Mouse (Mus musculus) myocyte (in vitro differentiated cells): Measurements from ENCODE around the gene Gm14137. TPM values are rescaled to one million over a fixed set of nuclear protein-coding genes. Genes with fewer than 3 reads are reported as not detected.
A peak's percentile ranks its signal among the peaks of the same experiment; 100 is the strongest.

Source experiments
- H3K27me3 ChIP-seq: one replicate; pipeline ENCODE4 v1.6.1; 2011; ENCODE audit not compliant: control insufficient read depth, insufficient read depth, insufficient read length
- H3K36me3 ChIP-seq: one replicate; pipeline ENCODE4 v1.6.1; 2011; ENCODE audit not compliant: control insufficient read depth, insufficient read depth
- H3K4me2 ChIP-seq: one replicate; pipeline ENCODE4 v1.6.1; 2011; ENCODE audit warnings: low read depth, control low read depth
- H3K4me3 ChIP-seq: one replicate; pipeline ENCODE4 v1.5.1; 2011; ENCODE audit warnings: mild to moderate bottlenecking, control low read depth, moderate library complexity
- H3K79me2 ChIP-seq: one replicate; pipeline ENCODE4 v1.6.1; 2011; ENCODE audit not compliant: control insufficient read depth, insufficient read depth
- H3ac ChIP-seq: one replicate; pipeline ENCODE4 v1.6.1; 2011; ENCODE audit not compliant: control insufficient read depth, insufficient read length
- CEBPB ChIP-seq: IDR thresholded peaks from 2 replicates; pipeline ENCODE4 v1.6.1; 2011; ENCODE audit warnings: mild to moderate bottlenecking, moderate library complexity; ENCODE audit not compliant: poor library complexity, insufficient read depth, severe bottlenecking
- E2F4 ChIP-seq: IDR thresholded peaks from one replicate; pipeline ENCODE4 v1.6.1; 2011; ENCODE audit warnings: mild to moderate bottlenecking, control low read depth, moderate library complexity; ENCODE audit not compliant: insufficient read depth
- MAX ChIP-seq: IDR thresholded peaks from one replicate; pipeline ENCODE4 v1.6.1; 2011; ENCODE audit warnings: low read depth, mild to moderate bottlenecking, control low read depth
- MYOD1 ChIP-seq, 3 experiments: IDR thresholded peaks; one replicate each; pipeline ENCODE4 v1.6.1; 2011; ENCODE audit warnings: control low read depth in 2 of 3, low read depth in 2 of 3, mild to moderate bottlenecking in 2 of 3, moderate library complexity in 1 of 3; ENCODE audit not compliant: insufficient read length in 2 of 3, control insufficient read depth in 1 of 3
- MYOG ChIP-seq, 3 experiments: IDR thresholded peaks; one replicate each; pipeline ENCODE4 v1.6.1; 2011; ENCODE audit warnings: control low read depth in 2 of 3, low read depth in 2 of 3, mild to moderate bottlenecking in 2 of 3; ENCODE audit not compliant: insufficient read length in 2 of 3, control insufficient read depth in 1 of 3, insufficient read depth in 1 of 3
- POLR2A ChIP-seq: IDR thresholded peaks from one replicate; pipeline ENCODE4 v1.6.1; 2011; ENCODE audit warnings: low read depth, mild to moderate bottlenecking, control low read depth, moderate library complexity; ENCODE audit not compliant: insufficient read length
- POLR2AphosphoS2 ChIP-seq: IDR thresholded peaks from one replicate; pipeline ENCODE4 v1.6.1; 2011; ENCODE audit warnings: low read depth, control low read depth; ENCODE audit not compliant: insufficient read length
- REST ChIP-seq: IDR thresholded peaks from one replicate; pipeline ENCODE4 v1.6.1; 2011; ENCODE audit warnings: mild to moderate bottlenecking, control low read depth, moderate library complexity; ENCODE audit not compliant: insufficient read depth, insufficient read length
- SRF ChIP-seq: IDR thresholded peaks from one replicate; pipeline ENCODE4 v1.6.1; 2011; ENCODE audit warnings: low read depth; ENCODE audit not compliant: control insufficient read depth, insufficient read length
- TCF12 ChIP-seq: IDR thresholded peaks from one replicate; pipeline ENCODE4 v1.6.1; 2011; ENCODE audit warnings: mild to moderate bottlenecking, control low read depth; ENCODE audit not compliant: poor library complexity, insufficient read depth, severe bottlenecking
- TCF3 ChIP-seq: IDR thresholded peaks from one replicate; pipeline ENCODE4 v1.6.1; 2011; ENCODE audit warnings: low read depth, control low read depth; ENCODE audit not compliant: insufficient read length
- USF1 ChIP-seq: IDR thresholded peaks from one replicate; pipeline ENCODE4 v1.6.1; 2011; ENCODE audit warnings: low read depth, mild to moderate bottlenecking, control low read depth, moderate library complexity
- polyA plus RNA-seq: library from polyadenylated mRNA; unstranded; fragments of >200 nt; fragmentation: generic; extraction: Trizol; gene quantifications from one replicate; pipeline ENCODE4 v1.2.1, GENCODE M21; 2012; ENCODE audit warnings: missing spikeins

Gene Gm14137
- 6.3 TPM for polyA plus RNA-seq

GRCm38 (mm10) chr2:119173991-119174651 lies at the start of gene Gm14137:
Gene Gm14137 (plus strand): TSS chr2:119174509.
- TF ChIP-seq POLR2AphosphoS2, result peak; percentile 38
- peak; percentile 37 for TF ChIP-seq MAX
- TF ChIP-seq REST, result no peak
- no peak for TF ChIP-seq SRF
- peak in 1 of 3 experiments; percentile 61 for TF ChIP-seq MYOD1 (IDR thresholded peaks at IDR 0.05; ENCODE audit: control insufficient read depth in 1 of 3, insufficient read length in 2 of 3, low read depth in 2 of 3)
- no peak for TF ChIP-seq TCF12
- peak; percentile 32 to 80 (median 38) for TF ChIP-seq MYOG (IDR thresholded peaks at IDR 0.05; ENCODE audit: control insufficient read depth in 1 of 3, insufficient read depth in 1 of 3, insufficient read length in 2 of 3, low read depth in 2 of 3)
- TF ChIP-seq TCF3, result peak; percentile 38
- TF ChIP-seq USF1, result peak; percentile 4
- TF ChIP-seq CEBPB, result peak; percentile 55
- TF ChIP-seq E2F4, result no peak
- TF ChIP-seq POLR2A, result peak; percentile 32
- peak within 1 kb of the TSS; percentile 80 for H3K4me2 ChIP-seq
- no peaks in the 10 kb centered on the region for H3K27me3 ChIP-seq
- no peak within 1 kb of the TSS for H3ac ChIP-seq
- peak within 1 kb of the TSS; percentile 29 for H3K4me3 ChIP-seq
- peaks cover 8% of the 10 kb centered on the region for H3K79me2 ChIP-seq
- no peaks in the 10 kb centered on the region for H3K36me3 ChIP-seq

- Histone ChIP-seq H3K4me2 (no peak overlapping the region), H3ac (no peak overlapping the region), H3K79me2 (no peaks in the 10 kb centered on the region), H3K4me3 (no peak overlapping the region), H3K27me3 (no peaks in the 10 kb centered on the region), H3K36me3 (peaks cover 56% of the 10 kb centered on the region)
- TF ChIP-seq CEBPB, result no peak
- TF ChIP-seq TCF12, result no peak
- TF ChIP-seq MAX, result no peak
- no peak for TF ChIP-seq REST
- TF ChIP-seq USF1, result no peak
- TF ChIP-seq POLR2A, result no peak
- no peak for TF ChIP-seq SRF
- no peak for TF ChIP-seq TCF3
- TF ChIP-seq POLR2AphosphoS2, result no peak
- no peak for TF ChIP-seq MYOG (IDR thresholded peaks at IDR 0.05; ENCODE audit: control insufficient read depth in 1 of 3, insufficient read depth in 1 of 3, insufficient read length in 2 of 3, low read depth in 2 of 3)
- TF ChIP-seq E2F4, result no peak
- no peak for TF ChIP-seq MYOD1 (IDR thresholded peaks at IDR 0.05; ENCODE audit: control insufficient read depth in 1 of 3, insufficient read length in 2 of 3, low read depth in 2 of 3)
Observed at GRCm38 (mm10) chr2:119136346-119136898, 37.9 kb upstream of the Gm14137 start.

GRCm38 (mm10) chr2:119145199-119145598 lies 29.1 kb upstream of the Gm14137 start:
- no peaks in the 10 kb centered on the region for H3K79me2 ChIP-seq

GRCm38 (mm10) chr2:119146435-119146834 lies 27.9 kb upstream of the Gm14137 start:
- TF ChIP-seq TCF12 (no peak), MAX (no peak), USF1 (no peak), MYOD1 (IDR thresholded peaks at IDR 0.05; ENCODE audit: control insufficient read depth in 1 of 3, insufficient read length in 2 of 3, low read depth in 2 of 3) (no peak), MYOG (IDR thresholded peaks at IDR 0.05; ENCODE audit: control insufficient read depth in 1 of 3, insufficient read depth in 1 of 3, insufficient read length in 2 of 3, low read depth in 2 of 3) (no peak), POLR2AphosphoS2 (no peak), REST (no peak), E2F4 (no peak), POLR2A (no peak), CEBPB (no peak), TCF3 (no peak), SRF (no peak)
- Histone ChIP-seq H3K4me3 (no peak overlapping the region), H3K79me2 (no peaks in the 10 kb centered on the region), H3K4me2 (no peak overlapping the region), H3ac (no peak overlapping the region), H3K27me3 (no peaks in the 10 kb centered on the region), H3K36me3 (peaks cover 32% of the 10 kb centered on the region)

More at GRCm38 (mm10) chr2:119145199-119145598, 29.1 kb upstream of the Gm14137 start:
- Histone ChIP-seq H3K4me3 (no peak overlapping the region), H3K36me3 (peaks cover 35% of the 10 kb centered on the region), H3ac (no peak overlapping the region), H3K4me2 (no peak overlapping the region), H3K27me3 (no peaks in the 10 kb centered on the region)
- TF ChIP-seq TCF3 (no peak), E2F4 (no peak), SRF (no peak), MYOG (IDR thresholded peaks at IDR 0.05; ENCODE audit: control insufficient read depth in 1 of 3, insufficient read depth in 1 of 3, insufficient read length in 2 of 3, low read depth in 2 of 3) (no peak), CEBPB (no peak), TCF12 (no peak), USF1 (no peak), REST (no peak), MAX (no peak), POLR2A (no peak), POLR2AphosphoS2 (no peak)
